Mouse (Mus musculus) embryonic facial prominence, embryonic 12.5 days (tissue): ENCODE measurements around the gene Slc4a1. TPM values are rescaled to one million over a fixed set of nuclear protein-coding genes. Genes with fewer than 3 reads are reported as not detected.
A peak's percentile ranks its signal among the peaks of the same experiment; 100 is the strongest.

Experiments used
- ATAC-seq: fragments of 200-750 bp; cut with Nextera tagmentation; 2 replicates; pipeline ENCODE4 v1.8.0; 2017; ENCODE audit not compliant: insufficient number of reproducible peaks, insufficient read depth, low FRiP score, low TSS enrichment
- H3K27ac ChIP-seq: fragments of 300-500 bp; sonication (generic); 2 replicates; pipeline ENCODE4 v1.5.1; 2016; ENCODE audit warnings: mild to moderate bottlenecking
- H3K27me3 ChIP-seq: fragments of 300-500 bp; sonication (generic); 2 replicates; pipeline ENCODE4 v1.6.1; 2016; ENCODE audit warnings: mild to moderate bottlenecking, moderate library complexity
- H3K36me3 ChIP-seq: fragments of 300-500 bp; sonication (generic); 2 replicates; pipeline ENCODE4 v1.6.1; 2016; ENCODE audit warnings: mild to moderate bottlenecking
- H3K4me1 ChIP-seq: fragments of 300-500 bp; sonication (generic); 2 replicates; pipeline ENCODE4 v1.6.1; 2016
- H3K4me2 ChIP-seq: fragments of 300-500 bp; sonication (generic); replicated peaks from 2 replicates; pipeline ENCODE4 v1.6.1; 2016; ENCODE audit warnings: mild to moderate bottlenecking, moderate library complexity
- H3K4me3 ChIP-seq: fragments of 300-500 bp; sonication (generic); 2 replicates; pipeline ENCODE4 v1.5.1; 2016; ENCODE audit warnings: mild to moderate bottlenecking
- H3K9ac ChIP-seq: fragments of 300-500 bp; sonication (generic); 2 replicates; pipeline ENCODE4 v1.6.1; 2016; ENCODE audit warnings: mild to moderate bottlenecking, moderate library complexity
- H3K9me3 ChIP-seq: fragments of 300-500 bp; sonication (generic); 2 replicates; pipeline ENCODE4 v1.6.1; 2016; ENCODE audit warnings: mild to moderate bottlenecking, moderate library complexity
- WGBS: fragments of 180-500 bp; shearing (Covaris S2); methylation state at CpG from one replicate; pipeline ENCODE4 v1.1.7; 2016; 5-methylcytosine and 5-hydroxymethylcytosine counted together
- polyA plus RNA-seq: library from polyadenylated mRNA; unstranded; fragments of >200 nt; fragmentation: Nextera tagmentation; extraction: Ambion mirVana; gene quantifications from 2 replicates; pipeline ENCODE4 v1.2.1, GENCODE M21; 2016

The Slc4a1 gene
- polyA plus RNA-seq, 1 experiment from 2014 or later, result 24.5 TPM

DNA sequence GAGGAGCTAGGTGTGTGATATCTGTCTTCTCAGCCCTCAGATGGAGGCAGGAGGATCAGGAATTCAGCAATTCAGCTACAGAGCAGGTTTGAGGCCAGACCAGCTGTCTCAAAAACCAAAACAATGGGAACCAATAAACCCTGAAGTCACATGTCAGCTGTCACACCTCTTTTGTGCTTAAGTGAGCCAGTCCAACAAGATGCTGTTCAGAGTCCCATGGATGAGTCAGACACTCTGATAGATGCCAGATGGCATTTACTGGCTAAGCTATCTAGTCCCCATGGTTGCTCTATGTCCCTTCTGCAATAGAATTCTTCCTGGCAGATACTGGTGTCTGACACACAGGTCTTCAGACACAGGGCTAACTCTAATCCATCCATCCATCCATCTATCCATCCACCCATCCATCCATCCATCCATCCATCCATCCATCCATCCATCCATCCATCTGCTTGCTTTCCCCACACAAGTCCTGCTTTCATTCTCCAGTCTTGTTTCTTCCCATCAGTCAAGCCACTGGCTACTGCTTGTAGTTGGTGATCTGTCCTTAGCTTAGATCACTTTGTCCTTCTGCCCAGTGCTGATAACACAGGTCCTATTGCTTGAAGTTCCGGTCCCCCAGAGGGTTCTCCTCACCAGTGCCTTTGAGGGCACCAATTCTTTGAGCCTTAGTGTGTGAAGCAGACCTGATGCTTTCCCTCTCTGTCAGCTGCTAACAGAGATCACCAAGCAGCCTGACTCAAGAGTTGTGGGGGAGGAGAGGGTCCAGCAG is 17.5 kb upstream of the Slc4a1 start:
- no peak overlapping the region for H3K9ac ChIP-seq
- H3K4me2 ChIP-seq, result no peak overlapping the region
- 87% methylated on average over 1 of the region's 1 CpGs for WGBS
- no peaks in the 10 kb centered on the region for H3K4me1 ChIP-seq
- H3K9me3 ChIP-seq, result no peaks in the 10 kb centered on the region
- no peaks in the 10 kb centered on the region for H3K36me3 ChIP-seq
- no peak overlapping the region for H3K27ac ChIP-seq
- ATAC-seq, result no peak
- no peak overlapping the region for H3K4me3 ChIP-seq
- no peaks in the 10 kb centered on the region for H3K27me3 ChIP-seq

DNA sequence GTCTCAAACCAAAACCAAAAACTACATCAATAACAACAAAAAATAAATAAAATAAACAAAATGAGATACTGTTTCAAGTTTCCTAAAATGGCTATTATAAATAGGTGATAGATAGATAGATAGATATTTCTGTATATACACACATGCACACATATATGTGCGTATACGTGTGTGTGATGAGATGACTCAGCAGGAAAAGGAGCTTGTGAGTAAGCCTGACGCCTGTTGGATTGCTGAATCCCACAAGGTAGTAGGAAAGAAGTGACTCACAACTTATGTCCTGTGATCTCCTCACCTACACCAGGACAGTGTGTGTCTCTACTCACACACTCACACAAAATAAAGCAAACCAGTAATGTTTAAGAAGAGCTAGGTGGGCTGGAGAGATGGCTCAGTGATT is 16.8 kb upstream of the Slc4a1 start:
- no peaks in the 10 kb centered on the region for H3K36me3 ChIP-seq
- 78% methylated on average over 3 of the region's 3 CpGs for WGBS
- ATAC-seq, result no peak

GRCm38 (mm10) chr11:102381341-102382100 is 15.5 kb upstream of the Slc4a1 start:
- Histone ChIP-seq H3K27ac (no peak overlapping the region), H3K36me3 (no peaks in the 10 kb centered on the region), H3K4me2 (no peak overlapping the region), H3K4me1 (0 out of 2 replicates have a peak, but pooled peaks cover 1% of the 10 kb centered on the region), H3K27me3 (no peaks in the 10 kb centered on the region), H3K9me3 (no peaks in the 10 kb centered on the region), H3K4me3 (no peak overlapping the region), H3K9ac (no peak overlapping the region)
- 47% methylated on average over 4 of the region's 4 CpGs for WGBS
- no peak for ATAC-seq

More for the DNA sequence above, 16.8 kb upstream of the Slc4a1 start:
- no peaks in the 10 kb centered on the region for H3K4me1 ChIP-seq
- no peak overlapping the region for H3K27ac ChIP-seq
- H3K27me3 ChIP-seq, result no peaks in the 10 kb centered on the region
- H3K9me3 ChIP-seq, result no peaks in the 10 kb centered on the region
- H3K9ac ChIP-seq, result no peak overlapping the region
- no peak overlapping the region for H3K4me3 ChIP-seq
- no peak overlapping the region for H3K4me2 ChIP-seq

DNA sequence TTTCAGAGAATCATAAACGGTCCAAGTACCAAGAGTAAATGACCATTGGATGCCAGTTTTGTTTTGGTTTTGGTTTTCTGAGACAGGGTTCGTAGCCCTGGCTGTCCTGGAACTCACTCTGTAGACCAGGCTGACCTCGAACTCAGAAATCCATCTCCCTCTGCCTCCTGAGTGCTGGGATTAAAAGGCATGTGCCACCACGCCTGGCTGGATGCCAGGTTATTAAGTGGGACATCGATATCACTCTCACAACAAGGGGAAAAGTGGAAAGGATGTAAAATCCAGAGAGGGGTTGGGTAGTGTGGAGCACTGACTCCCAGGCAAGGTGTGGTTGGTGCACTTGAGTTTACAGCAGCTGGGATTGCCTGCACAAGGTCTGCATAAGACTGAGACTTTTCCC is 14.1 kb upstream of the Slc4a1 start:
- H3K36me3 ChIP-seq, result no peaks in the 10 kb centered on the region
- peaks cover 16% of the 10 kb centered on the region for H3K4me1 ChIP-seq
- H3K27me3 ChIP-seq, result peaks cover 3% of the 10 kb centered on the region; the same call in 1 of the 2 replicates
- no peak overlapping the region for H3K27ac ChIP-seq
- H3K9me3 ChIP-seq, result no peaks in the 10 kb centered on the region
- H3K9ac ChIP-seq, result no peak overlapping the region
- no peak overlapping the region for H3K4me3 ChIP-seq
- 75% methylated on average over 5 of the region's 5 CpGs for WGBS
- no peak for ATAC-seq
- no peak overlapping the region for H3K4me2 ChIP-seq

DNA sequence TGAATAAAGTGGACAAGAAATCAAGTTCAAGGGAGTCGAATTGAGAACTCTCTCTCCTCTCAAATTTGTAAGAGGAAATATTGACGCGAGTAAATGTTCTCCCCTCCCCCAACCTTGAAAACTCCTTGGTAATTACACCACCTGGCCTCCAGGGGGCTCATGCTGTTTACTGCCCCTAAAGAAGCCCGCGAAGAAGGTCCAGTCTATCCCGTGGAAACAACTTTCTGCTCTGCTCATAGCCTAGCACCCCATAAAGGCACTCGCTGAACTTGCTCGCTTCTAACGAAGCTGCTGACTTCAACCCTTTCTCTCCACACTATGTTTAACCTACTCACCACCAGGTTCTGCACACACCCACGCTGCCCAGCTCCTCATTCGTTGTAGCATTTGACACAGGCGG is 11.2 kb upstream of the Slc4a1 start:
- Histone ChIP-seq H3K9me3 (no peaks in the 10 kb centered on the region), H3K4me2 (no peak overlapping the region), H3K4me1 (peaks cover 16% of the 10 kb centered on the region), H3K36me3 (no peaks in the 10 kb centered on the region), H3K27ac (no peak overlapping the region), H3K9ac (no peak overlapping the region), H3K4me3 (no peak overlapping the region), H3K27me3 (peaks cover 19% of the 10 kb centered on the region)
- WGBS, result 62% methylated on average over 12 of the region's 12 CpGs
- ATAC-seq, result no peak

DNA sequence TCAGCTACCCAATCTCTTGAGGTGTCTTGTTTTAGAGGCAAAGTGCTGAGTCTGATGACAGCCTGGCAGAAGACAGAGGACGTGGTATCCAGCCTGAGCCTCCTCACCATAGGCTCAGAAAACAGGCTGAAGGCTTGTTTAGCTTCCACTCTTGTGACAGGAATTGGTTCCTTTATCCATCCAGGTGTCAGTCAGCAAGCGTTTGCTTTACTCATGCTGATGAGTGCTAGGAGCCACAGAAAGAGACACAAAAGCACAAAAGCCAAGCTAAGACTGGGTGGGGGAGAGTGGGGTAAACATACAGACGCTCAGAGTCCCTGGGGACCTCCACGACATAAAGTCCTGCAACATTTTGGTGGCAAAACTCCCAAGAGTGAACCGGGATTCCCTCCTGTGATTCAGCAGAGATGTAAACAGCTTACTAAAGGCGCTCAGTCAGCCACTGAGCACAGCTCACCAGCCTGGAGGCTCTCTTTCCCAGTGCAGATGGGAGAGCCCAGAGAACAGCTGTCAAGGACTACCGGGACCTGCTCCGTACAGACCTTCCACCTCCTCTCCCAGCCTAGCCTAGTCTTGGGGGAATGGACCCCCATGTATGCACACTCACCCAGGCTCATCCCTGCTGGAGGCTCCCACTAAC is 10.3 kb upstream of the Slc4a1 start:
- H3K36me3 ChIP-seq, result no peaks in the 10 kb centered on the region
- H3K27me3 ChIP-seq, result peaks cover 19% of the 10 kb centered on the region
- WGBS, result 12% methylated on average over 8 of the region's 8 CpGs
- ATAC-seq, result no peak
- no peak overlapping the region for H3K4me3 ChIP-seq
- H3K9ac ChIP-seq, result no peak overlapping the region
- H3K4me1 ChIP-seq, result peaks cover 16% of the 10 kb centered on the region
- H3K4me2 ChIP-seq, result peak overlapping the region; percentile 39; the same call in 1 of the 2 replicates
- H3K27ac ChIP-seq, result peak overlapping the region; percentile 0; the same call in 1 of the 2 replicates
- no peaks in the 10 kb centered on the region for H3K9me3 ChIP-seq

DNA sequence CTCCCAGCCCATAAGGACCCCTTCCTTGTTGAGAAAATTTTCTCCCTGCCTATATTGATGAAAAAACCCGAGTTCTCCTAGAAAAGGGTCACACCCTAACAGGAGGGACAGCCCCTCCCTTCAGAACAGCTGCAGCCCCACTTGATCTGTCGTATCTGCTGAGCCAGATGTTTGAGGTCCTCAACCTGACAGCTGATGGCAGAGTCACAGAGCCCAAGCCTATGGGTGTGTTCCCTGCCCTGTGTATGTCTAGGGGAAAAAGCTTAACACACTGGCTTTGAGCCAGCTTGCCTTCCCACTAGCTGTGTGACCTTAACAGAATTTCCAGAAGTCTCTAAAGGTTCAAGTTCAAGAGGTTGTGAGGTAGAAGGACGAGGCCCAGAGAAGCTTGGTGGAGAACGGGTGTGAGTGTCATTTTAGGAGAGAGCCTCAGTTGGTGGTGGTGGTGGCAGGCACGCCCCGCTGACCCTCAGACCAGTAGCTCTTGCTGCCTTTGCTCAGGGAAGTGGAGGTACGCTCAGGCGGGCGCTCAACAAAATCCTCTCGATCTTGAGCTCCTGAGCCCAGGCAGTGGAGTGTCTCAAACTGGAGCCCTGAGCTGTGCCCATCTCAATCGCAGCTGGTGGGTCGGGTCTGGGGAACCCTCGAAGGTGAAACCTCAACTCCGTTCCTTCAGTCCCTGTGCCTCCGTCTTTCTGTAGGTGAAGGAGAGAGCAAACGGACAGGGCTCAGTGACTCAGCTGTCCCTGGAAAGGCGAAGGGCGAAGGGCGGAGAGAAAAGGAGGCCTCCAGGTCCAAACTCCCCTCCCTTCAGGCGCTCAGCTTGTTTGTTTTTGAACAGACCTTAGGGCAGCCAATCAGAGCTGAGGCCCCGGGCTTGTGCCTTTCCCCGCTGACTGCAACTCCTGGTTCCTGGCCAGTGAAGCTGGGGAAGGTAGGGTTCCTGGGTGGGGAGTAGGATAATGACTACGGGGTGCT is 9.5 kb upstream of the Slc4a1 start:
- H3K4me2 ChIP-seq, result peak overlapping the region; percentile 39
- WGBS, result 6% methylated on average over 23 of the region's 23 CpGs
- no peak overlapping the region for H3K9ac ChIP-seq
- peaks cover 16% of the 10 kb centered on the region for H3K4me1 ChIP-seq
- H3K4me3 ChIP-seq, result no peak overlapping the region
- peak; percentile 71 for ATAC-seq
- no peaks in the 10 kb centered on the region for H3K36me3 ChIP-seq
- 0 out of 2 replicates have a peak overlapping the region, but pooled peaks have one; percentile 0 for H3K27ac ChIP-seq
- H3K27me3 ChIP-seq, result peaks cover 19% of the 10 kb centered on the region
- no peaks in the 10 kb centered on the region for H3K9me3 ChIP-seq

GRCm38 (mm10) chr11:102374108-102374725 is 8.2 kb upstream of the Slc4a1 start:
- Histone ChIP-seq H3K4me2 (no peak overlapping the region), H3K9ac (no peak overlapping the region), H3K4me1 (peaks cover 16% of the 10 kb centered on the region), H3K9me3 (no peaks in the 10 kb centered on the region), H3K27me3 (peaks cover 19% of the 10 kb centered on the region), H3K4me3 (no peak overlapping the region), H3K27ac (0 out of 2 replicates have a peak overlapping the region, but pooled peaks have one; percentile 9), H3K36me3 (no peaks in the 10 kb centered on the region)
- WGBS, result 80% methylated on average over 7 of the region's 7 CpGs
- no peak for ATAC-seq

- Histone ChIP-seq H3K4me1 (peaks cover 16% of the 10 kb centered on the region), H3K27me3 (peaks cover 19% of the 10 kb centered on the region), H3K9ac (no peak overlapping the region), H3K36me3 (no peaks in the 10 kb centered on the region), H3K4me3 (no peak overlapping the region), H3K4me2 (no peak overlapping the region), H3K27ac (no peak overlapping the region), H3K9me3 (no peaks in the 10 kb centered on the region)
- WGBS, result 23% methylated on average over 2 of the region's 2 CpGs
- ATAC-seq, result no peak
These were observed 7.6 kb upstream of the Slc4a1 start for GRCm38 (mm10) chr11:102373646-102374045.

GRCm38 (mm10) chr11:102372936-102373335 is 6.9 kb upstream of the Slc4a1 start:
- 37% methylated on average over 14 of the region's 14 CpGs for WGBS
- Histone ChIP-seq H3K4me3 (no peak overlapping the region), H3K36me3 (no peaks in the 10 kb centered on the region), H3K4me1 (peaks cover 16% of the 10 kb centered on the region), H3K4me2 (no peak overlapping the region), H3K27ac (no peak overlapping the region; the same call in 1 of the 2 replicates), H3K9ac (no peak overlapping the region), H3K9me3 (no peaks in the 10 kb centered on the region), H3K27me3 (peaks cover 19% of the 10 kb centered on the region)
- no peak for ATAC-seq
